Comparison of ENCODE assay signal across 8 mouse cellular contexts in the genomic region with DNA sequence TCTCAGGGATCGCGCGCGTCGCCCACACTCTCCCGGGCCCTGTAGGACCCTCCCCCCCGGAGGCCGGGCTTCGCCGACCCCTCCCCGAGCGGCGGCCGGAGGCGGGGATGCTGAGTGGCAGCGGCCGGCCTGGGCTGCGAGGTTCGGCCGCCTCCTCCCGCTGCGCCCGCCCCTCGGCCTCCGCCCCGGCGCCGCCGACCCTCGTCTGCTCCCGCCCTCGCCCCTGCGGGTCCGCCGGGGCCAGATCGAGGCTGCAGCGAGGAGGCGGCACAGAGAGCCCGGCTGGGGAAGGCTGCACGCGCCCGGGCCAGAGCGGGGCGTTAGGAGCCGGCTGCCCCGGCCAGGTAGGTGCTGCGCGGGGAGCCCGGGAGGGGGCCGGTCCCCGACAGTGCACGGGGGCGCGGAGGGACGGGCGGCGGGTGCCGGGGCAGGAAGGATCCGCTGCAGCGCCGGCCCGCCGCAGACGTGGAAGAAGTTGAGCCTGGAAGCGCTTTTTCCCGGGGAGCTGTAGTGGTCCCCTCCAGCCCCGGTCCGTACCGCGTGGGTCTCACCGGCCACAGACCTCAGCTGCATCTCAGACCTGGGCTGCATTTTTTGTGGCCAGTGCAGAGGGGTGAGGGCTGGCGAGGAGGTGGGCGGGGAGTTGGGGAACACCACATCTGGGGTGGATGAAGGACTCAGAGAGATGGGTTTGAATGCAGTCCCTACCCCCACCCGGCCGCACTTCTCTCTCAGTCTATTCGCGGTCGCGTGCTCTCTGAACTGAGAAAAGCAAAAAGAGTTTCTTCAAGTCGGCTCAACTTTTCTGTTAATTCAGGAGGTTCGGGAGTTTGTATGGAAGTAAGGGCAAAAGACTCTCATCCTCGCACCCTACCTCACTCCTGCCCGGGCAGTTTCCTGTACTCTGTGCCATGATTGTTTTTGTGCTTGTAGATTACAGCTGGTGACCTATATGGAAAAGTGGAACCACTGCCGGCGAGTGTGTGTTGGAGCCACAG. TPM values are rescaled to one million over a fixed set of nuclear protein-coding genes. Genes with fewer than 3 reads are reported as not detected.
DNase-seq lines count a peak whose midpoint lies in the region; ATAC-seq and TF ChIP-seq lines count a peak whose summit lies in the region.

Lhfpl2 (plus strand) TSS at position 234 of the 998 bp plus-strand sequence.

- ATAC-seq in hindbrain, embryonic 15.5 days (ENCODE audit: low FRiP score, low read depth) = peak; percentile 79
- ATAC-seq in limb, embryonic 11.5 days (ENCODE audit: insufficient number of reproducible peaks, low FRiP score, low TSS enrichment, low read depth) = peak; percentile 86
- peak; percentile 75 for ATAC-seq in stomach, embryonic 15.5 days (ENCODE audit: insufficient read depth, low FRiP score, low read depth)

- no peak for TF ChIP-seq POLR2A in cerebellum, adult 2 months (IDR thresholded peaks at IDR 0.05; ENCODE audit: borderline replicate concordance, insufficient read depth, low read length)

- no peak within 1 kb of the TSS for H3K27ac ChIP-seq in cerebellum, adult 2 months (ENCODE audit: insufficient read depth, low read length)
- H3K27ac ChIP-seq in hindbrain, embryonic 15.5 days (replicated peaks) = peak within 1 kb of the TSS; percentile 69
- peak within 1 kb of the TSS; percentile 86 for H3K27ac ChIP-seq in limb, embryonic 11.5 days (replicated peaks; ENCODE audit: low read depth, low read length)
- H3K27ac ChIP-seq in midbrain, embryonic 10.5 days (replicated peaks) = peak within 1 kb of the TSS; percentile 95
- H3K27ac ChIP-seq in stomach, embryonic 15.5 days = peak within 1 kb of the TSS; percentile 74

- peak within 1 kb of the TSS; percentile 100 for H3K4me2 ChIP-seq in hindbrain, embryonic 15.5 days
- peak within 1 kb of the TSS; percentile 68 for H3K4me2 ChIP-seq in limb, embryonic 11.5 days (ENCODE audit: low read depth, severe bottlenecking)
- H3K4me2 ChIP-seq in stomach, embryonic 15.5 days = peak within 1 kb of the TSS; percentile 97

- peak within 1 kb of the TSS; percentile 66 for H3K4me3 ChIP-seq in cerebellum, adult 2 months (replicated peaks; ENCODE audit: insufficient read depth, low read depth, low read length)
- peak within 1 kb of the TSS; percentile 77 for H3K4me3 ChIP-seq in hindbrain, embryonic 15.5 days
- H3K4me3 ChIP-seq in limb, embryonic 11.5 days (ENCODE audit: low read depth, low read length) = peak within 1 kb of the TSS; percentile 90
- peak within 1 kb of the TSS; percentile 88 for H3K4me3 ChIP-seq in midbrain, embryonic 10.5 days
- H3K4me3 ChIP-seq in stomach, embryonic 15.5 days (replicated peaks) = peak within 1 kb of the TSS; percentile 83

- H3K4me1 ChIP-seq in cerebellum, adult 2 months (ENCODE audit: control insufficient read depth, insufficient read depth, low read length) = peaks cover 4% of the 10 kb centered on the region
- peaks cover 24% of the 10 kb centered on the region for H3K4me1 ChIP-seq in hindbrain, embryonic 15.5 days (replicated peaks)
- peaks cover 18% of the 10 kb centered on the region for H3K4me1 ChIP-seq in limb, embryonic 11.5 days (ENCODE audit: control insufficient read depth, insufficient read depth, low read length)
- peaks cover 52% of the 10 kb centered on the region for H3K4me1 ChIP-seq in midbrain, embryonic 10.5 days
- peaks cover 10% of the 10 kb centered on the region for H3K4me1 ChIP-seq in stomach, embryonic 15.5 days

- H3K36me3 ChIP-seq in hindbrain, embryonic 15.5 days = no peaks in the 10 kb centered on the region
- H3K36me3 ChIP-seq in limb, embryonic 11.5 days (ENCODE audit: control insufficient read depth, insufficient read depth, low read length) = no peaks in the 10 kb centered on the region
- H3K36me3 ChIP-seq in midbrain, embryonic 10.5 days = no peaks in the 10 kb centered on the region
- H3K36me3 ChIP-seq in stomach, embryonic 15.5 days = no peaks in the 10 kb centered on the region

- 2% methylated on average over 80 of the region's 85 CpGs for WGBS in cerebellum, adult 2 months
- WGBS in hindbrain, embryonic 15.5 days = under 1% methylated on average over 80 of the region's 85 CpGs
- WGBS in limb, embryonic 11.5 days = under 1% methylated on average over 72 of the region's 85 CpGs
- under 1% methylated on average over 81 of the region's 85 CpGs for WGBS in midbrain, embryonic 10.5 days
- 1% methylated on average over 63 of the region's 85 CpGs for WGBS in stomach, embryonic 15.5 days

- no peak for TF ChIP-seq CTCF in cerebellum, adult 2 months (IDR thresholded peaks at IDR 0.05; ENCODE audit: borderline replicate concordance, insufficient read depth, low read depth, low read length)

- peak in 1 of 2 experiments; percentile 18 for DNase-seq in cerebellum, adult 2 months
- DNase-seq in cerebellum, adult 9-10 months = no peak
- DNase-seq in adrenal gland, postnatal 36 days = peak; percentile 77 to 81
- DNase-seq in gastrocnemius, postnatal 10 days = peak; percentile 74
- DNase-seq in limb, embryonic 11.5 days (ENCODE audit: low spot score) = peak; percentile 86
- peak; percentile 72 for DNase-seq in midbrain, embryonic 10.5 days (ENCODE audit: low spot score)

- no peaks in the 10 kb centered on the region for H3K9me3 ChIP-seq in hindbrain, embryonic 15.5 days
- no peaks in the 10 kb centered on the region for H3K9me3 ChIP-seq in limb, embryonic 11.5 days (ENCODE audit: control insufficient read depth, low read length)
- 0 out of 2 replicates have a peak, but pooled peaks cover 5% of the 10 kb centered on the region for H3K9me3 ChIP-seq in midbrain, embryonic 10.5 days (replicated peaks)
- H3K9me3 ChIP-seq in stomach, embryonic 15.5 days = no peaks in the 10 kb centered on the region

- H3K9ac ChIP-seq in hindbrain, embryonic 15.5 days = peak within 1 kb of the TSS; percentile 60
- H3K9ac ChIP-seq in limb, embryonic 11.5 days (ENCODE audit: low read length) = peak within 1 kb of the TSS; percentile 95
- peak within 1 kb of the TSS; percentile 69 for H3K9ac ChIP-seq in stomach, embryonic 15.5 days

- H3K27me3 ChIP-seq in cerebellum, adult 2 months (ENCODE audit: control insufficient read depth, insufficient read depth, low read length) = peaks cover 10% of the 10 kb centered on the region; the same call in 1 of the 2 replicates
- H3K27me3 ChIP-seq in hindbrain, embryonic 15.5 days = peaks cover 33% of the 10 kb centered on the region
- no peaks in the 10 kb centered on the region for H3K27me3 ChIP-seq in limb, embryonic 11.5 days (ENCODE audit: control insufficient read depth, insufficient read depth, low read length)
- H3K27me3 ChIP-seq in midbrain, embryonic 10.5 days (ENCODE audit: low read depth, poor library complexity, severe bottlenecking) = peaks cover 72% of the 10 kb centered on the region
- H3K27me3 ChIP-seq in stomach, embryonic 15.5 days (replicated peaks) = no peaks in the 10 kb centered on the region

RNA-seq across cellular contexts. Expression of gene Lhfpl2, which starts in this region (rescaled TPM):
- 22.5 and 25.6 TPM in 2 replicates for polyA plus RNA-seq in cerebellum, adult 2 months (2012; rRNA removed)
- total RNA-seq in adrenal gland, postnatal 36 days (2021) = 10 to 100 TPM; 32.3 to 35.3 TPM
- total RNA-seq in gastrocnemius, postnatal 10 days (2021) = 10 to 100 TPM; 31.9 to 38.6 TPM
- polyA plus RNA-seq in hindbrain, embryonic 15.5 days (2015; fragmentation: Nextera tagmentation; extraction: Ambion mirVana) = 20.0 and 21.0 TPM in 2 replicates
- polyA plus RNA-seq in limb, embryonic 11.5 days (2014; fragmentation: Nextera tagmentation; extraction: Ambion mirVana) = 37.4 and 40.8 TPM in 2 replicates
- polyA plus RNA-seq in midbrain, embryonic 10.5 days (2016; fragmentation: Nextera tagmentation; extraction: Ambion mirVana) = 18.0 and 19.0 TPM in 2 replicates
- polyA plus RNA-seq in stomach, embryonic 15.5 days (2015; fragmentation: Nextera tagmentation; extraction: Ambion mirVana) = 18.2 and 19.1 TPM in 2 replicates
